Mouse (Mus musculus) midbrain, embryonic 15.5 days (tissue): ENCODE measurements around the gene Ptn. TPM values are rescaled to one million over a fixed set of nuclear protein-coding genes. Genes with fewer than 3 reads are reported as not detected.
A peak's percentile ranks its signal among the peaks of the same experiment; 100 is the strongest.

ENCODE experiments used
- ATAC-seq: fragments of 200-750 bp; cut with Nextera tagmentation; replicated peaks from 2 replicates; pipeline ENCODE4 v1.8.0; 2017; ENCODE audit warnings: moderate TSS enrichment
- H3K27ac ChIP-seq: fragments of 300-500 bp; sonication (generic); 2 replicates; pipeline ENCODE4 v1.5.1; 2015; ENCODE audit warnings: mild to moderate bottlenecking, inconsistent platforms
- H3K27me3 ChIP-seq: fragments of 300-500 bp; sonication (generic); replicated peaks from 2 replicates; pipeline ENCODE4 v1.6.1; 2015; ENCODE audit warnings: inconsistent platforms
- H3K36me3 ChIP-seq: fragments of 300-500 bp; sonication (generic); replicated peaks from 2 replicates; pipeline ENCODE4 v1.6.1; 2015; ENCODE audit warnings: inconsistent platforms
- H3K4me1 ChIP-seq: fragments of 300-500 bp; sonication (generic); 2 replicates; pipeline ENCODE4 v1.6.1; 2015; ENCODE audit warnings: inconsistent platforms
- H3K4me2 ChIP-seq: fragments of 300-500 bp; sonication (generic); 2 replicates; pipeline ENCODE4 v1.6.1; 2015; ENCODE audit warnings: inconsistent platforms, mild to moderate bottlenecking, moderate library complexity
- H3K4me3 ChIP-seq: fragments of 300-500 bp; sonication (generic); 2 replicates; pipeline ENCODE4 v1.5.1; 2015; ENCODE audit warnings: mild to moderate bottlenecking, inconsistent platforms
- H3K9ac ChIP-seq: fragments of 300-500 bp; sonication (generic); 2 replicates; pipeline ENCODE4 v1.6.1; 2015; ENCODE audit warnings: mild to moderate bottlenecking, inconsistent platforms
- H3K9me3 ChIP-seq: fragments of 300-500 bp; sonication (generic); 2 replicates; pipeline ENCODE4 v1.6.1; 2016; ENCODE audit warnings: inconsistent platforms
- whole genome bisulfite sequencing: fragments of 180-500 bp; shearing (Covaris S2); methylation state at CpG from one replicate; pipeline ENCODE4 v1.1.7; 2015; ENCODE audit warnings: mixed read lengths; 5-methylcytosine and 5-hydroxymethylcytosine counted together
- polyA plus RNA-seq: library from polyadenylated mRNA; unstranded; fragments of >200 nt; fragmentation: Nextera tagmentation; extraction: Ambion mirVana; gene quantifications from 2 replicates; pipeline ENCODE4 v1.2.1, GENCODE M21; 2015

The Ptn gene
- 580 and 678 TPM in 2 replicates for polyA plus RNA-seq

DNA sequence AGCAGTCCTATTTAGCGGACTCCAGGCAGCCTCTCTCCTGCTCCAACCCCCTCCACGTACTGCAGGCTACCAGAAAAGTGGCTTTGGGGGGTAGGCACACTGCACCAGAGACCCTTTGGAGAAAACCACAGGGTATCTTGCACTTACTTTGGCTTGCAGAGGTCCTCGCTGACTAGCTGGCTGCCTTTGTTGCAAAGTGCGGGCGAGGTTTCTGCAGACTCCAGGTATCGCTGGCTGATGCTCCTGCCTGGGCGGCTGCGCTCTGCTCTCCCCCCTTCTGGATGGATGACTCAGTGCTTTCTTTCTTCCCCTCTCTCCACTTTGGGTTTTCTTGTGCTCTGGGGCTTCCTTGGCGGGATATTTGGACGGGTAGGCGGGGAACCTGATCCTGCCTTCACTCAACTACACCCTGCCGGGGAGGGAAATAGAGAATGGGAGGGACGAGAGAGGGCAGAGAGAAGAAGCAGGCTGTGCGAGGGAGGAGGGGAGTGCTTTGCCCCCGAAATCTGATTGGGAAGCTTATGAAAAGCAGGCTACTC is at the start of gene Ptn:
Ptn (minus strand) TSS at position 474 of the 539 bp plus-strand sequence.
- no peaks in the 10 kb centered on the region for H3K9me3 ChIP-seq
- peaks cover 28% of the 10 kb centered on the region for H3K4me1 ChIP-seq
- peak within 1 kb of the TSS; percentile 68 for H3K4me2 ChIP-seq
- H3K9ac ChIP-seq, result peak within 1 kb of the TSS; percentile 79
- 0% methylated on average over 15 of the region's 15 CpGs for WGBS
- no peaks in the 10 kb centered on the region for H3K36me3 ChIP-seq
- H3K27me3 ChIP-seq, result no peaks in the 10 kb centered on the region
- H3K27ac ChIP-seq, result peak within 1 kb of the TSS; percentile 91
- peak; percentile 87 for ATAC-seq
- H3K4me3 ChIP-seq, result peak within 1 kb of the TSS; percentile 86

DNA sequence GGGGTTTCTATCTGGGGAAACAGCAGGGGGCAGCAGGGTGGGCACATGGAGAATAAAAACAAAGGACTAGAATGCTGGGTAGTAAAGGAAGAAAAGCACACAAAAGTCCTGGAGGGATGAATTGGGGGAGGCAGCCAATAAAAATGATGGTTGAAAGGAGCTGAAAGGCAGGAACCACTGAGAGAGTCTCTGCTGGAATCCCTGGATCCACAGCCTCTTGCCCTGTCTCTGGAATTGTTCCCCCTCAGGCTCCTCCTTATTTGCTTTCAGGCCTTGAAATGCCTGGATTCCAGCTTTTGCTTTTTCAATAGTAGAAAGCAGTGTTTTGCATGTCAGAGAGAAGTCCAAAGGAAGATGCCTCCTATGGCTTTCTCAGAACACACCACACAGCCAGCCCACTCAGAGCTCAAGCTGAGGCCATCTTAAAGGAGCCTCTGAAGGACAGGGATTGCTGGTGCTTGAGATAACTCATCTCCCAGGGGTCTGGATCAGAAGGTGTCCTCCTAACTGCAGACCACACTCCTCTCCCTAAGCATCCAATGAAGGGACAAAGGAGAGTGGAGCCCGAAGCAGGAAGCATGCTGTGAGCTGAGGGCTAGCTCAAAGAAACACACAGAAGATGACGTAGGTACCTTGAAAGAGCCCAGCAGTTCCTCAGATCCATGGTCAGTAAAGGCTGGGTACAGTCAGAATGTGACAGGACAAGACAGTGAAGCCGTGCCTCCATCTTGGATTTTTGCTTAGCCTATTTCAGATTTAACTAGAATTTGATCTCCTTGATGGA is 48.4 kb upstream of the Ptn start:
- Histone ChIP-seq H3K27me3 (no peaks in the 10 kb centered on the region), H3K36me3 (no peaks in the 10 kb centered on the region), H3K27ac (peak overlapping the region; percentile 69), H3K4me2 (no peak overlapping the region), H3K4me3 (no peak overlapping the region), H3K9me3 (no peaks in the 10 kb centered on the region), H3K4me1 (peaks cover 9% of the 10 kb centered on the region; the same call in 1 of the 2 replicates), H3K9ac (no peak overlapping the region)
- WGBS, result 19% methylated on average over 3 of the region's 3 CpGs
- peak; percentile 70 for ATAC-seq

DNA sequence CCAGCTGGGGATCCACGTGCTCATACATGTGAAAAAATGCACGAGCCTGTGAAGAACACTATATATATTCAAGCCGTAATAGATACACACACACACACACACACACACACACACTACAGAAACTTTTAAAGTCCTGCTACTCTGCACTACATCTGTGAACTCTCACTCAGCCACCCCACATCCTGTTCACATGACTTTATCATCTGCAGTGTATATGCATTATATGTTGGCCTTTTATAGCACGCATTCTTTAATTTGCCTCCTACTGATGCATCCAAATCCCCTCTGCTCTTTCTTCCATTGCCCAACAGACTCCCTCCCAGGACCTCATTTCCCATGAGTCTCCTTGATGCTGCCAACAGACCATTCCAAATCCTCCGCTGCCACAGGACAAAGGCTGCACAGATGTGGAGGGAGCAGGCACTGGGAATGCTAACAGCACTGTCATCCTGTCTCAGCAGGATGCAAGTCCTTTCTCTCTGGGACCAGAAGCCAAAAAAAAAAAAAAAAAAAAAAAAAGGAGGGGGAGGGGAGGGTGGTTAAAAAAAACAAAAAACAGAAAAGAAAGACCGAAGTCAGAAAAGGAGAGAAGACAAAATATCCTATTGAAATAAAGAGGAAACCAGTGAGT is 47.7 kb upstream of the Ptn start:
- 12% methylated on average over 6 of the region's 6 CpGs for WGBS
- Histone ChIP-seq H3K9me3 (no peaks in the 10 kb centered on the region), H3K4me2 (no peak overlapping the region), H3K27me3 (no peaks in the 10 kb centered on the region), H3K36me3 (no peaks in the 10 kb centered on the region), H3K4me1 (peaks cover 9% of the 10 kb centered on the region; the same call in 1 of the 2 replicates), H3K4me3 (no peak overlapping the region), H3K9ac (no peak overlapping the region), H3K27ac (peak overlapping the region; percentile 69)
- ATAC-seq, result peak; percentile 78

DNA sequence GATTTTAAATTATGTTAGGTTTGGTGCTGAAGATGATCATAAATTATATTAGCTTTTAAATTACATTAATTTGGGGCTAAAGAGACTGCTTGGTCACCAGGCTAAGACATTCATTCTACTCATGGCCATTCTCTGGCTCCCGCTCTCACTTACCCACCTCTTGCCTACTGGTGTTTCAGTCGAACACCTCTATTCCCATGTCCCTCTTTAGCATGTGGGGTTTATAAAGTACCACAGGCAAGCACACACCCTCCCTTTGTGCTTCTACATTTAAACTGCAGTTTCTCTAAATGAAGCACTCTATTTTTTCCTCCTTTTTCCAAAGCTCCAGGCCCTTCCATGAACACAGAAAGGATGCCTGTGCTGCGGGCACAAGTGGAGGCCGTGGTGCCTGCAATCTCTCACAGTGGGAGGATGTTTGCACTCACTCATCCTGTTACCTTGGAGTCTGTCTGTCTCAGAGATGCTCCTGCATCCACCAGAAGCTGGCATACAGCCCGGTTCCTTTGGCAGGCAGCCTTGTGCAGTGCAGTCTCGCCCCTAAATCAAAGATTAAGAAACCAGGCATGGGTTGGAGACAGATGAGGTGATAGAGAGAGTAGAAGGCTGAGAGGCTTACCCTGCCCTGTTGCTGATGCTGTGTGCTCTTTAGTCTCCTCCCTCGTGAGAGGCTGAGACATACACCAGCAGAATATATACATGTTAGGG is 40.6 kb upstream of the Ptn start:
- 56% methylated on average over 7 of the region's 7 CpGs for WGBS
- H3K4me3 ChIP-seq, result no peak overlapping the region
- no peaks in the 10 kb centered on the region for H3K36me3 ChIP-seq
- no peaks in the 10 kb centered on the region for H3K27me3 ChIP-seq
- H3K9ac ChIP-seq, result no peak overlapping the region
- H3K4me1 ChIP-seq, result no peaks in the 10 kb centered on the region
- H3K4me2 ChIP-seq, result no peak overlapping the region
- H3K27ac ChIP-seq, result peak overlapping the region; percentile 34; the same call in 1 of the 2 replicates
- no peaks in the 10 kb centered on the region for H3K9me3 ChIP-seq
- peak; percentile 84 for ATAC-seq

DNA sequence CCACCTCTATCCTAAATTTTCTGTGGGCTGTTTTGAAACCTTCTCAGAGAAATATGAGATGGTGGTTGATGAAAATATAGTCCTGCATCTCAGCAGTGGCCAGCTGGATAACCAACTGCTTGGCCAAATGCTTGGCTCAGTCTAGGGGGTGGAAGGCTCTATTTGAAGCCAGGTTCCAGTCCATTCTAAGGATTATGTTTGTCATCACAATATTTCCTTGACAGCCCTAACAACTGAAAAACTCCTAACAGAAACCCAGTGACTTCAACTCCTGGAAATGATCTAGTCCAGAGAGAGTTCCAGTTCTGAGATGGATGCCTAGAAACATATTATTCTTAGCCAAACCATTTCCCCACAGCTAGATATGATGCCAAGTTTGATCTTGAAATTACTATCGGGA is 35.3 kb upstream of the Ptn start:
- no peak for ATAC-seq
- H3K27ac ChIP-seq, result no peak overlapping the region
- H3K9me3 ChIP-seq, result no peaks in the 10 kb centered on the region
- WGBS, result 87% methylated on average over 1 of the region's 1 CpGs
- H3K4me3 ChIP-seq, result no peak overlapping the region
- H3K4me1 ChIP-seq, result no peaks in the 10 kb centered on the region
- H3K36me3 ChIP-seq, result no peaks in the 10 kb centered on the region
- H3K27me3 ChIP-seq, result no peaks in the 10 kb centered on the region
- no peak overlapping the region for H3K9ac ChIP-seq
- no peak overlapping the region for H3K4me2 ChIP-seq

DNA sequence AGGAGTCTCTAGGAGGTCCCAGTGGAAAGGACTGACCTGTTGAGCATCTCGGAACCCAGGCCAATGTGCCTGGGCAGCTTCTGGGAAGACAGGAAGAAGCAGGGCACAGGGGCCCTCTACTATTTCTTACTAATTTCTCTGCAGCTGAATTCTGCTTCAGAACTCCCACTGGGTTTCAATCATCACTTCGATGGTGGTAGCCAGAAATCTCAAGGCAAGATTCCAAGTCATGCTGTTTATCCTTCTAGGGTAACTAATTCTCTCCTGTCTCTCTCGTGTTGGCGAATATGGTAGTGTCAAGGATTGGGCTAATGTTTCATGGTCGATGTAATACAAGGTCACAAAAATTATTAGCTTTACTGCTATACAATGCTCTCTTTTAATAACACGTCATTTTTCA is 34.2 kb upstream of the Ptn start:
- H3K27ac ChIP-seq, result no peak overlapping the region
- no peaks in the 10 kb centered on the region for H3K36me3 ChIP-seq
- no peaks in the 10 kb centered on the region for H3K9me3 ChIP-seq
- H3K4me2 ChIP-seq, result no peak overlapping the region
- no peak overlapping the region for H3K9ac ChIP-seq
- H3K27me3 ChIP-seq, result no peaks in the 10 kb centered on the region
- H3K4me3 ChIP-seq, result no peak overlapping the region
- H3K4me1 ChIP-seq, result no peaks in the 10 kb centered on the region
- WGBS, result 82% methylated on average over 6 of the region's 6 CpGs
- no peak for ATAC-seq

DNA sequence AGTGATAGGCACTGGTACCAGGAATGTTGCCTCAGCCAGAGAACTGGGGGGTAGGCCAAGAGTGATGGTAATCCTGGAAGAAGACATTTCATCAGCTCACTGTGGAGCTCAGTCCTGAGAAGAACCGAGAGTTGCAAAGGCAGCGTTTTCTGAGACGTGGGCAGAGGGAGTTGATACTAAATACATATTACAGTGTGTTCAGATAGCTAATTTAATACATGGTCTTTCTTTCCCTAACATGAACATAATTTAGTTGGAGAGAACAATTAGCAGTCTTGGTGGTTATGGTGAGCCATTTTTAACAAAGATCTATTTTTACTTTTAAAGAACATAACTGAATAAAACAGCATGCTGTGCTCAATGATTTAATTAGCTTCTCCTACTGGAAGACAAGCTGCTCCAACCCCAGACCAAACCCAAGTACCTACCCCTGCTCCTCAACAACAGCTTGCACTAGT is 33.0 kb upstream of the Ptn start:
- Histone ChIP-seq H3K36me3 (no peaks in the 10 kb centered on the region), H3K4me2 (no peak overlapping the region), H3K4me1 (no peaks in the 10 kb centered on the region), H3K27me3 (no peaks in the 10 kb centered on the region), H3K9ac (no peak overlapping the region), H3K4me3 (no peak overlapping the region), H3K9me3 (no peaks in the 10 kb centered on the region), H3K27ac (no peak overlapping the region)
- ATAC-seq, result no peak
- whole genome bisulfite sequencing, result 77% methylated on average over 3 of the region's 3 CpGs

DNA sequence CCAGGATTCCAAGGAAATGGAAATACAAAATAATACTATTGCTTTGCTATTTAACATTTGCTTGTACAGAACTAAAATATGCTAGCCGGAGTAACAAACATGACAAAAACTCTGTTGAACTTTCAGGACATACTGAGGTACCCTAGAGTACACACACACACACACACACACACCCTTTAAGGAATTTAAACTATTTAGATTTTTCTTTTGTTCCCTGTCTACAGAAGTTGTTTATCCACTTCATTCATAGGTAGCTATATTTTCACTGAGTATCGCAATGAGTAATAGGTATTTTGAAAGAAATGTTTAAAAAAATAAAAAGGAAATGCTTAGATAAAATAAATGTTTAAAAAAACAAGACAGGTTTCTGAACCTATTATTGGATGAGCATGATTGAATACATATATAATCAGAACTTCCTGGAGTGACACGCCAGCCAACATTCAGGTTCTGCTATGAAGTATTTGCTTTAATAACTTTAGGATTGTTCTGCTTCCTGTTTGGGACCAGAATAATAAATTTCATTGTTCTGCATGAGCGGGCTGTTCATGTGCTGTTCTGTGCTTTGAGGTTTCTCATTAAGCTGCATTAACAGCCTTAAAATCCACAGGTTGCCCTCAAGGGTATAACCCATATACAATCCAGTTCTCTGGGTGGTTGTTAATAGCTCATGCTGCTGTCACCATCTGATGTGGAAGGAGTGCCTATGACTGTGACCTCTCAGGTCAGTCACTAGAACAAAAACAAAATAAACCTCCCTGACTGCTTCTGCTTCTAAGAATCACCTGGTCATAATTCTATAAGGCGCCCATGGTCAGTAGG is 32.3 kb upstream of the Ptn start:
- WGBS, result 81% methylated on average over 5 of the region's 5 CpGs
- no peak overlapping the region for H3K27ac ChIP-seq
- no peaks in the 10 kb centered on the region for H3K36me3 ChIP-seq
- no peak for ATAC-seq
- no peak overlapping the region for H3K4me3 ChIP-seq
- no peak overlapping the region for H3K9ac ChIP-seq
- no peaks in the 10 kb centered on the region for H3K4me1 ChIP-seq
- H3K4me2 ChIP-seq, result no peak overlapping the region
- H3K9me3 ChIP-seq, result no peaks in the 10 kb centered on the region
- H3K27me3 ChIP-seq, result no peaks in the 10 kb centered on the region

DNA sequence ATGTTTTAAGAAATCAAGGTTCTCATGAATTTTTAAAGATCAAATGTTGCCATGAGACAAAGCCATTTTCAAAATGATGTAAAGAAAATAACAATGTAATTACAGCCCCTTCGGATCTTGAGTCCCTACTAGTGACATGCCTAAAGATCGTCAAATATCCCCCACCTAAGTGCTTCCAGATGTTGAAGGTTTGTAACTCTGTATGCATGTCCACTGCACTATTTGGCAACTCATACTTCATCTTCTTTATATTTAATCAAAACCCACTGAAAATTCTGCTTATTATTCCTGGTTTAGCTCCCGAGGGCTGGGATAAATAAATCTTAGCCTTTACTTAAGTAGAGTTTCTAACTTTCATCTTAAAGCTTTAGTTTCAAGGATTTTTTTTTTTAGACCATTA is 31.7 kb upstream of the Ptn start:
- no peak for ATAC-seq
- no peaks in the 10 kb centered on the region for H3K27me3 ChIP-seq
- WGBS, result 78% methylated on average over 3 of the region's 3 CpGs
- no peaks in the 10 kb centered on the region for H3K4me1 ChIP-seq
- H3K9me3 ChIP-seq, result no peaks in the 10 kb centered on the region
- H3K4me2 ChIP-seq, result no peak overlapping the region
- no peaks in the 10 kb centered on the region for H3K36me3 ChIP-seq
- no peak overlapping the region for H3K27ac ChIP-seq
- no peak overlapping the region for H3K9ac ChIP-seq
- no peak overlapping the region for H3K4me3 ChIP-seq

DNA sequence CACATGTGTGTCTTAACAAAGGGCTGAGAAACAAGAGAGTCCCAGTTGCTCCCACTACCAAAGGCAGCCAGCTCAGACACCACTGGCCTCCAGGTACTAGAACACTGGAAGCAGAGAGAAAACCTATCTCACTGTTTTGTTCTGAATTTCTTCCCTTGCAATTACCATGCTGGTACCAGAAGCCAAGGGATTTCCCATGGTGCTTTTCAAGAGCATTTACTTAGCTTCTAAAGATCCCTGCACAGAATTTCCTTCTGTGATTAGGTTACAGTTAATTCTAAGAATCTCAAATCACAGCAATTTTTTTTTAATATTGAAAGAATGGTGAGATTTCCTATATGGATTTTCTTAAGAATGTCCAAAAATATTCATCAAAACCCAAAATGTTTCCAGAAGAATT is 31.2 kb upstream of the Ptn start:
- Histone ChIP-seq H3K4me3 (no peak overlapping the region), H3K27ac (no peak overlapping the region), H3K4me1 (no peaks in the 10 kb centered on the region), H3K36me3 (no peaks in the 10 kb centered on the region), H3K9me3 (no peaks in the 10 kb centered on the region), H3K4me2 (no peak overlapping the region), H3K27me3 (no peaks in the 10 kb centered on the region), H3K9ac (no peak overlapping the region)
- no peak for ATAC-seq

DNA sequence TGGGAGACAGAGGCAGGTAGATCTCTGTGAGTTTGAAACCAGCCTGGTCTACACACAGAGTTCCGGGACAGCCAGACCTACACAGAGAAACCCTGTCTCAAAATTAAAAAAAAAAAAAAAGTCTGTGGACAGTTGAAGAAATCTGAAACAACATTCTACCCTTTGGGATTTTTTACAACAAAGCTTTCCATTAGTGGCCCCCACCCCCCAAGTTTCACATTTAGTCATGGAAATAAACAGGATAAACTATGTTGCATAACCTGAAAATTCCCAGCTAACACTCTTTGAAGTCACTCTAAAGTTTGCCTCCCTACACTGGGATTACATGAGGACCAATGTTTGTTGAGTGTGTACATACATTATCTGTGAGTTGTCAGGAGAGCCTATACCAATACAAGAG is 28.7 kb upstream of the Ptn start:
- WGBS, result 95% methylated on average over 1 of the region's 1 CpGs
- Histone ChIP-seq H3K4me3 (no peak overlapping the region), H3K9ac (no peak overlapping the region), H3K27me3 (no peaks in the 10 kb centered on the region), H3K9me3 (no peaks in the 10 kb centered on the region), H3K4me1 (no peaks in the 10 kb centered on the region), H3K27ac (no peak overlapping the region), H3K4me2 (no peak overlapping the region), H3K36me3 (no peaks in the 10 kb centered on the region)
- ATAC-seq, result no peak

DNA sequence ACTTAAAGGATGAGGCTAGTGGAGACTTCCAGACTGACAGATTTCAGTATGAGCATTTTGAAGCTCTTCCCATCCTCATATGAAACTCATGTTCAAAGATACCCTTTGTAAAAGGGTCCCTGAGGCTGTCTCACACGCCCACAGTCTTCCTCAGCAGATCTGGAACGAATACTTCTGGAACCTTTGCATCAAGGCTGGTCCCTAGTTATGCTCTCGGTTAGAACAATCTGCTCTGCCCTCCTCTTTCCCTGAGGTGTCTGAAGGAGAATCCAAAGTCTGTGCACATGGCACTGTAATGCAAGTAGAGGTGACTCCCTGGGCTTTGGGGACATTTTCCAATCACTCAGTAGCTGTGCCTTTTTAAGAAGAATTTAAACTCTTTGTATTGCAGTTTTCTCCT is 25.3 kb upstream of the Ptn start:
- H3K4me1 ChIP-seq, result no peaks in the 10 kb centered on the region
- no peaks in the 10 kb centered on the region for H3K9me3 ChIP-seq
- no peak overlapping the region for H3K4me3 ChIP-seq
- 89% methylated on average over 3 of the region's 3 CpGs for WGBS
- H3K4me2 ChIP-seq, result no peak overlapping the region
- no peaks in the 10 kb centered on the region for H3K36me3 ChIP-seq
- no peak overlapping the region for H3K9ac ChIP-seq
- no peak for ATAC-seq
- no peak overlapping the region for H3K27ac ChIP-seq
- no peaks in the 10 kb centered on the region for H3K27me3 ChIP-seq
